Mouse (Mus musculus) heart, embryonic 14.5 days (tissue): ENCODE measurements around the gene Cdc34b. TPM values are rescaled to one million over a fixed set of nuclear protein-coding genes. Genes with fewer than 3 reads are reported as not detected.
"Not testable (repeated sequence)": the region's sequence is repeated elsewhere in the genome, so short reads cannot be mapped to it uniquely, and the experiment has no call there.

Source experiments
- ATAC-seq: fragments of 200-750 bp; cut with Nextera tagmentation; 2 replicates; pipeline ENCODE4 v1.8.0; 2017; ENCODE audit warnings: low read depth, moderate TSS enrichment; ENCODE audit not compliant: insufficient number of reproducible peaks, insufficient read depth, low FRiP score
- H3K27ac ChIP-seq, 2 experiments: fragments of 200-500 bp in 1 of 2; fragments of 300-500 bp in 1 of 2; sonication (generic) in 1 of 2; replicated peaks in 1 of 2; 2 replicates each; pipeline ENCODE4 v1.5.1; 2012 to 2014; ENCODE audit warnings: low read depth in 2 of 2, low read length in 2 of 2, control low read depth in 1 of 2, mild to moderate bottlenecking in 1 of 2, mixed read lengths in 1 of 2; ENCODE audit not compliant: control insufficient read depth in 1 of 2, insufficient read depth in 1 of 2
- H3K27me3 ChIP-seq: fragments of 300-500 bp; sonication (generic); 2 replicates; pipeline ENCODE4 v1.6.1; 2014; ENCODE audit warnings: mild to moderate bottlenecking, low read length, control low read depth; ENCODE audit not compliant: control insufficient read depth, insufficient read depth
- H3K36me3 ChIP-seq: fragments of 300-500 bp; sonication (generic); 2 replicates; pipeline ENCODE4 v1.6.1; 2014; ENCODE audit warnings: mild to moderate bottlenecking, control low read depth, low read length, mixed read lengths; ENCODE audit not compliant: control insufficient read depth, insufficient read depth
- H3K4me1 ChIP-seq, 2 experiments: fragments of 200-500 bp in 1 of 2; fragments of 300-500 bp in 1 of 2; sonication (generic) in 1 of 2; 2 replicates each; pipeline ENCODE4 v1.6.1; 2012 to 2014; ENCODE audit warnings: low read length in 2 of 2, control low read depth in 1 of 2, mixed read lengths in 1 of 2; ENCODE audit not compliant: control insufficient read depth in 2 of 2, insufficient read depth in 2 of 2
- H3K4me2 ChIP-seq: fragments of 300-500 bp; sonication (generic); 2 replicates; pipeline ENCODE4 v1.6.1; 2014; ENCODE audit warnings: mild to moderate bottlenecking, low read length
- H3K4me3 ChIP-seq, 2 experiments: fragments of 200-500 bp in 1 of 2; fragments of 300-500 bp in 1 of 2; sonication (generic) in 1 of 2; 2 replicates each; pipeline ENCODE4 v1.5.1; 2012 to 2014; ENCODE audit warnings: low read length in 2 of 2, mild to moderate bottlenecking in 2 of 2, control low read depth in 1 of 2, low read depth in 1 of 2, moderate library complexity in 1 of 2; ENCODE audit not compliant: control insufficient read depth in 1 of 2, insufficient read depth in 1 of 2
- H3K9ac ChIP-seq: fragments of 300-500 bp; sonication (generic); 2 replicates; pipeline ENCODE4 v1.6.1; 2014; ENCODE audit warnings: mild to moderate bottlenecking, low read length
- H3K9me3 ChIP-seq: fragments of 300-500 bp; sonication (generic); 2 replicates; pipeline ENCODE4 v1.6.1; 2016; ENCODE audit warnings: low read length, control low read depth; ENCODE audit not compliant: control insufficient read depth
- WGBS: fragments of 180-500 bp; shearing (Covaris S2); extraction: QIAGEN DNeasy Blood & Tissue Kit; methylation state at CpG from one replicate; pipeline ENCODE4 v1.1.7; 2014; 5-methylcytosine and 5-hydroxymethylcytosine counted together
- polyA plus RNA-seq: library from polyadenylated mRNA; unstranded; fragments of >200 nt; fragmentation: Nextera tagmentation; extraction: Ambion mirVana; gene quantifications from 2 replicates; pipeline ENCODE4 v1.2.1, GENCODE M21; 2014

The Cdc34b gene
- 0.18 TPM in 1 of 2 replicates, not detected in the other for polyA plus RNA-seq

DNA sequence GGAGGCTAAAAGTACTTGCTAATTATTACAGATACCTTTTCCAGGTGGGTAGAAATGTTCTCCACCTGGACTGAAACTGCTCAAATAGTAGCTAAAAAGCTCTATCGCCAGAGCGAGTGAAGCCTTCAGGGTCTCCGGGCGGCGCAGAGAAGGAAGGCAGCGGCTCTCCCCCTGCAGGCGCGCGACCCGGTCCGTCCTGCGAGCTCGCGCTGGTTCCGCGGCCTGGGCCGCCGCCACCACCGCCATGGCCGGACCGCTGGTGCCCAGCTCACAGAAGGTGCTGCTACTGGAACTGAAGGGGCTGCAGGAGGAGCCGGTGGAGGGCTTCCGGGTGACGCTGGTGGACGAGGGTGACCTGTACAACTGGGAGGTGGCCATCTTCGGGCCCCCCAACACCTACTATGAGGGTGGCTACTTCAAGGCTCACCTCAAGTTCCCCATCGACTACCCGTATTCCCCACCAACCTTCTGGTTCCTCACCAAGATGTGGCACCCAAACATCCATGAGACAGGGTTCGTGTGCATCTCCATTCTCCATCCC is at the start of gene Cdc34b:
TSS of gene Cdc34b (plus strand) at position 51 of the 541 bp plus-strand sequence.
- Histone ChIP-seq H3K27me3 (no peaks in the 10 kb centered on the region; the same call in 1 of the 2 replicates), H3K9me3 (0 out of 2 replicates have a peak, but pooled peaks cover 3% of the 10 kb centered on the region), H3K36me3 (no peaks in the 10 kb centered on the region), H3K4me1 (no peaks in the 10 kb centered on the region), H3K4me3 (no peak within 1 kb of the TSS), H3K27ac (no peak within 1 kb of the TSS), H3K4me2 (no peak within 1 kb of the TSS), H3K9ac (no peak within 1 kb of the TSS)
- 67% methylated on average over 29 of the region's 29 CpGs for WGBS
- ATAC-seq, result no peak

GRCm38 (mm10) chr11:94692502-94692901 is 49.1 kb upstream of the Cdc34b start:
- not testable (repeated sequence) for H3K27ac ChIP-seq, ATAC-seq, H3K36me3 ChIP-seq

DNA sequence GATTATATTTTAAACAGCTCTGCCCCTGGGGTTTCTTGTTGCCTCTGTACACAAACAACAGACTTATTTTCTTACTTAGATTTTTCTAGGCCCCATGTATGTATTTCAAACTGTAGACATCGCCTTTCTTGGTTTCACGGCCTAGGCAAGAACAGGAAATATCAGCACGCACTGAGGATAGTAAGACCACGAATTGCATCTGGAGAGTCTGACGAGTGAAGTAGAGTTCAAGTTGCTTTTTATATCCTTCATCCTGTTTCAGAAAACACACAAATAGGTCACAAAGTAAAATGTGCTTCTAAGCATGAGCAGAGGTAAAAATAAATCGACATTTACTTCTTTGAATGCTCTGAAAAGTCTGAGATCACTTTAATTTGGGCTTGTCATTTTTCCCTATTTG is 46.1 kb upstream of the Cdc34b start:
- Histone ChIP-seq H3K9ac (no peak overlapping the region), H3K4me3 (no peak overlapping the region), H3K27ac (no peak overlapping the region), H3K27me3 (no peaks in the 10 kb centered on the region), H3K4me1 (peaks cover under 1 to 4% of the 10 kb centered on the region in 2 experiments; a peak in 2 of 4 replicates), H3K36me3 (no peaks in the 10 kb centered on the region), H3K9me3 (no peaks in the 10 kb centered on the region), H3K4me2 (no peak overlapping the region)
- WGBS, result 64% methylated on average over 6 of the region's 6 CpGs
- no peak for ATAC-seq

More at GRCm38 (mm10) chr11:94692502-94692901, 49.1 kb upstream of the Cdc34b start:
- H3K4me2 ChIP-seq, H3K4me1 ChIP-seq, H3K27me3 ChIP-seq, H3K9ac ChIP-seq, H3K9me3 ChIP-seq, H3K4me3 ChIP-seq: not testable (repeated sequence)

GRCm38 (mm10) chr11:94697140-94697539 is 44.4 kb upstream of the Cdc34b start:
- H3K27ac ChIP-seq, result no peak overlapping the region
- ATAC-seq, result no peak
- peaks cover 3 to 4% of the 10 kb centered on the region in 2 experiments; a peak in 2 of 4 replicates for H3K4me1 ChIP-seq
- H3K4me3 ChIP-seq, result no peak overlapping the region
- WGBS, result 88% methylated on average over 2 of the region's 2 CpGs
- H3K9me3 ChIP-seq, result no peaks in the 10 kb centered on the region
- no peak overlapping the region for H3K9ac ChIP-seq
- H3K4me2 ChIP-seq, result no peak overlapping the region
- H3K27me3 ChIP-seq, result no peaks in the 10 kb centered on the region
- H3K36me3 ChIP-seq, result no peaks in the 10 kb centered on the region

DNA sequence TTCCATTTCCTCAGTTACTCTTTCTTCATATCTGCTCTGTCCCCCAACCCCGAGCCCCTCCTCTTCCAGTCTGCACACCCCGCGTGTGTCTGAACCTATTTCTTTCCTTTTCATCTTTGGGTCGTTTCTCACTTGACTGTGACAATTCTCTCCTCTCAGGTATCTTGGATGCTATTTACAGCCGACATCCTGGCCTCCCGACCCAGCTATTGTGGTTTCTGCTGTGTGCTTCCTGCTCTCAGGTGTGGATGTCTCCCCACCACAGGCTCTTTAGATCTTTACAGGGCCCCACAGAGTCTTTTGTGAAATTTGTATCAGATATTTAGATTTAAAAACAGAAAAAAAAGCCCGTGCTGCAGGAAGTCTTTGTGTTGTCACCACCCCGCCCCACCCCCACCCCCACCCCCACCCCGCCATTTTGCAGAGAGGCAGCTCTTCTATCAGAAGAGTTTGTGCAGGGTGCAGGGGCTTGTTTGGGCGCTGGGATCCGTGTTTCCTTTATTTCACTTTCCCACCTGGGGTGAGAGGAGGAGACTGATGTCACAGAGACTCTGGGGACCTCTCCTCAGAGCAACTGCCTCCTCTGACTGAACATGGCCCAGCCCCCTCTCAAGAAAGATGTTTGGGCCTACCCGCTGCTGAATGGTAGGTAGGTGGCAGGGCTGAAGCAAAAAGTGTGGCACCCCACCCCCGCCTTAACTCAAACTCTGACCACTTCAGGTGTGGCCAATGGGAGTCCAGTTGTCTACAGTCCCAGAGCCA is 43.7 kb upstream of the Cdc34b start:
- Histone ChIP-seq H3K27ac (no peak overlapping the region), H3K9me3 (no peaks in the 10 kb centered on the region), H3K36me3 (no peaks in the 10 kb centered on the region), H3K4me2 (no peak overlapping the region), H3K4me3 (no peak overlapping the region), H3K9ac (no peak overlapping the region), H3K27me3 (no peaks in the 10 kb centered on the region), H3K4me1 (peaks cover 3 to 4% of the 10 kb centered on the region in 2 experiments; a peak in 2 of 4 replicates)
- no peak for ATAC-seq
- WGBS, result 43% methylated on average over 13 of the region's 13 CpGs

DNA sequence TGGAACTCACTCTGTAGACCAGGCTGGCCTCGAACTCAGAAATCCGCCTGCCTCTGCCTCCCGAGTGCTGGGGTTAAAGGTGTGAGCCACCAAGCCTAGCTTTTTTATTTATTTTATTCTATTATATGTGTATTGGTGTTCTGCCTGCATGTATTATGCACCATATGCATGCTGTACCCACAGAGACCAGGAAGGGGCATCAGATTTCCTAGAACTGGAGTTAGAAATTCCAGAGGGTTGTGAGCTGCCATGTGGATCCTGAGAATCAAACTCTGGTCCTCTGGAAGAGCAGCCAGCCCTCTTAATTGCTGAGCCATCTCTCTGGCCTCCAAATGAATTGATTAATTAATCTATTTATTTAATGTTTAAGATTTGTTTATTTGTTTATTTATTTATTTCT is 42.2 kb upstream of the Cdc34b start:
- WGBS, result 90% methylated on average over 3 of the region's 3 CpGs
- Histone ChIP-seq H3K9ac (no peak overlapping the region), H3K4me3 (no peak overlapping the region), H3K9me3 (no peaks in the 10 kb centered on the region), H3K4me2 (no peak overlapping the region), H3K27ac (no peak overlapping the region), H3K36me3 (no peaks in the 10 kb centered on the region), H3K27me3 (no peaks in the 10 kb centered on the region), H3K4me1 (peaks cover 3 to 4% of the 10 kb centered on the region in 2 experiments; a peak in 2 of 4 replicates)
- no peak for ATAC-seq

- no peaks in the 10 kb centered on the region for H3K36me3 ChIP-seq
- no peak for ATAC-seq
- no peak overlapping the region for H3K27ac ChIP-seq
- 63% methylated on average over 27 of the region's 27 CpGs for WGBS
- H3K27me3 ChIP-seq, result no peaks in the 10 kb centered on the region
- H3K4me2 ChIP-seq, result no peak overlapping the region
- H3K9me3 ChIP-seq, result no peaks in the 10 kb centered on the region
- peaks cover 3 to 4% of the 10 kb centered on the region in 2 experiments; a peak in 2 of 4 replicates for H3K4me1 ChIP-seq
- H3K9ac ChIP-seq, result no peak overlapping the region
- H3K4me3 ChIP-seq, result no peak overlapping the region
Measured at GRCm38 (mm10) chr11:94701401-94702215, 40.0 kb upstream of the Cdc34b start.
